Mouse (Mus musculus) spleen, adult 10 weeks (tissue): ENCODE results near the gene Olfr132. TPM values are rescaled to one million over a fixed set of nuclear protein-coding genes. Genes with fewer than 3 reads are reported as not detected.

Source experiments
- polyA plus RNA-seq: library from polyadenylated mRNA; stranded (reverse); fragments of 350-450 nt; fragmentation: Illumina TruSeq; extraction: RNeasy Lipid Tissue Mini Kit (QIAGEN cat#74804); gene quantifications from one replicate; pipeline ENCODE4 v1.2.3, GENCODE M21; 2015; ENCODE audit warnings: low replicate concordance; ENCODE audit not compliant: insufficient read depth

Gene Olfr132
- not detected for polyA plus RNA-seq

DNA sequence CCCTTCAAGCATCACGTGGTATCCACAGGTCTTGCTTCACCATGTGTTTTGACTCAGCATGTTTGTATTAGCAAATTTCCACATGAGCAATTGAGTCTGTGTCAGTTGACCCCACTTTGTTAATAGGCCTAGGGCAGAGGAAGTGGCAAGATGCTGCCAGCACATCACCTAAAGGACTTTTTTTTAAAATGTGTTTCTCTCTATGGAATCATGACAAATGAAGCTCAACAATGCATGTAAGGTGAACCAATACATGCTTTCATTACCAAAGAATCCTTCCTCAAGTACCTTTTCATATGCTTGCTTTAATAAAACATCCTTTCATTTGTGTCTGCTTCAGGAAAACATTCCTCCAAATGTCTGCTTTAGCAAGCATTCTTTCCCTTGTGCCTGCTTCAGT lies at the start of gene Olfr132:
Gene Olfr132 (minus strand): TSS at position 101 of the 400 bp plus-strand sequence.

DNA sequence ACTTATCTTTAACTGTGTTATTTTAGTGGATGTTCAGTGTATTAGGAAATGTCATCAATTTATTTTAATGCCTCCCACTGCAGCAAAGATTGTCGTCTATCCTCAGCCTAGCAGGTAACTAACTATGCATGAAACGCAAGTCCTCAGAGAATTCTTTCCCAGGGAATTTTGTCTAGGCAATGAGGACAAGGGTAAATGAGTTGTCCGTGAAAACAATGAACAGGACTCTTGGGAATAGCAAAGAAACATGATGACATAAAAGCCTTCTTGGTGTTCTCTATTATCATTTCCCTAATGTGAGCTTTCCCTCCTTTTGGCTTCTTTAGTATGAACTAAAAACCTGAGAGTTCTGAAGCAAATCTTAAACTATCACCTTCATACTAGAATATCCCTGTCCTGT lies 36.8 kb upstream of the Olfr132 start, which contains the start of gene Olfr134:
Gene Olfr134 (plus strand): TSS at position 301 of the 400 bp plus-strand sequence.

DNA sequence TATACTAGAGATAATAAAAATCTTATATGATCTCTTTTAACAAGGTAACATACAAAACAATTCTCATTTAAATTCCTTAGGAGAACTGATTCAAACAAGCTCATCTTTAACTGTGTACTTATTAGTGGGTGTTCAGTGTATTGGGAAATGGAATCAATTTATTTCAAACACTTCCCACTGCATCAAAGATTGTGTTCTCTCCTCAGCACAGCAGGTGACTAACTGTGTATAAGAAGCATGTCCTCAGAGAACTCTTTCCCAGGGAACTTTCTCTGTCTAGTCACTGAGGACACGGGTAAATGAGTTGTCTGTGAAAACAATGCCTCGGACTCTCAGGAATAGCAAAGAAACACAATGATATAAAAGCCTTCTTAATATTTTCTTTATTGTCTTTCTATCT lies 10.7 kb upstream of the Olfr132 start, which contains the start of gene Olfr133:
Gene Olfr133 (plus strand): TSS at position 301 of the 400 bp plus-strand sequence.

DNA sequence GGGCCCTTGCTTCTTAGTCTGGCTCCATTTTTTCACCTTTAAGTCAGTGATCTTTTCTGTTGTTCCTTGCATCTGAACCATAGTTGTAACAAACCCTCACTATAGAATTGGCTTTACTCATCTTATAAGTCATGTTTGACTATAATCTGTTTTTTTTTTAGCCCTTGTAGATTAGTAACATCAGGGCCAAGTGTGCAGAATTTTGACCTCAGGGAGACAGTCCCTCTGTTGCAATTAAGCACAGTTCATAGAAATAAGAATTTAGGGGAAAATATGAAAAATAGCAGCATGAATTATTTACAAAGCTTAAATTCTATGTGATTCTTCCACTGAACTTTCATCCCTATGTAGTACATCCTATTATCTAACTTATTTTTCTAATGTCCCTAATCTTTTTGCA lies 45.7 kb downstream of the Olfr132 start, which contains the start of gene Olfr131:
Gene Olfr131 (minus strand): TSS at position 101 of the 400 bp plus-strand sequence.

Other genes starting within 250 kb of the Olfr132 start
- not detected for gene Olfr127, start 234.1 kb downstream of the Olfr132 start, polyA plus RNA-seq
- gene Olfr128, start 214.0 kb downstream of the Olfr132 start, polyA plus RNA-seq = not detected
- not detected for gene Olfr761, start 181.4 kb downstream of the Olfr132 start, polyA plus RNA-seq
- gene Olfr129, start 74.4 kb downstream of the Olfr132 start, polyA plus RNA-seq = not detected
- not detected for gene Olfr130, start 70.6 kb downstream of the Olfr132 start, polyA plus RNA-seq
- gene Olfr131, start 45.8 kb downstream of the Olfr132 start, polyA plus RNA-seq = not detected
- not detected for gene Olfr133, start 10.8 kb upstream of the Olfr132 start, polyA plus RNA-seq
- not detected for gene Olfr134, start 36.9 kb upstream of the Olfr132 start, polyA plus RNA-seq
- gene Olfr135, start 69.8 kb upstream of the Olfr132 start, polyA plus RNA-seq = not detected
- gene Olfr138, start 126.5 kb upstream of the Olfr132 start, polyA plus RNA-seq = not detected
- not detected for gene Olfr137, start 173.0 kb upstream of the Olfr132 start, polyA plus RNA-seq
- not detected for gene Olfr136, start 195.3 kb upstream of the Olfr132 start, polyA plus RNA-seq